Mouse (Mus musculus): ENCODE results near the gene Cluap1. TPM values are rescaled to one million over a fixed set of nuclear protein-coding genes. Genes with fewer than 3 reads are reported as not detected.
A peak's percentile ranks its signal among the peaks of the same experiment; 100 is the strongest.

Cluap1 gene
- 31.1 and 31.3 TPM in 2 replicates for polyA plus RNA-seq (2015; fragmentation: Nextera tagmentation; extraction: Ambion mirVana)

DNA sequence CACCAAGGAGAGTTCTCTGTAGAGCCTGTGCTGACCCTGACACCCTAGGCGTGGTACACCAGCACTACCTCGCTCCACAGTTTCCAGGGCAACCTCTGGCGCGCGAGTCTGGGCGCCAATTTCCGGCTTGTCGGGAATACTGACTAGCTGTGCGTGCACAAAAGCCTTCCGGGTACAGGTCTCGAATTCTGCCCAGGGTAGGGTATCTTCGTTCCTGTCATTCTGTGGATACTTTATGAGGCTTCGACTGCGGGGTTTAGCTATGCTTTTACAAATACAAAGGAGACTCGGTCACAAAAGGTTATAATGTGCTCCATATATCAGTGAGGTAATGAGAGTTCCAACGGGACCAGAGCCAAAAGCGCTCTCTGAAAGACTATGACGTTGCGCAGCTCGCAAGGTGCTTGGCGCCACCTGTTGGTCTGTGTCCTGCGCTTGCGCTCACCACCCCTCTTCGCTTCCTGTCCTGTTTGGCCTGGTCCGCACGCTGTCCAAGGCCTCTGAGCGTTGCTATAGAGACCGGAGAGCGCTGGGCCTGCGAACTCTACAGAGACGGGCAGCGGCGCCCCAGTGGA is at the start of gene Cluap1, which contains the start of gene 1700037C18Rik:
Gene Cluap1 (plus strand): TSS at position 265 of the 575 bp plus-strand sequence.
Gene 1700037C18Rik (minus strand): TSS at position 153 of the 575 bp plus-strand sequence.
- H3K27ac ChIP-seq, result peak within 1 kb of the TSS; percentile 44; the same call in 1 of the 2 replicates

DNA sequence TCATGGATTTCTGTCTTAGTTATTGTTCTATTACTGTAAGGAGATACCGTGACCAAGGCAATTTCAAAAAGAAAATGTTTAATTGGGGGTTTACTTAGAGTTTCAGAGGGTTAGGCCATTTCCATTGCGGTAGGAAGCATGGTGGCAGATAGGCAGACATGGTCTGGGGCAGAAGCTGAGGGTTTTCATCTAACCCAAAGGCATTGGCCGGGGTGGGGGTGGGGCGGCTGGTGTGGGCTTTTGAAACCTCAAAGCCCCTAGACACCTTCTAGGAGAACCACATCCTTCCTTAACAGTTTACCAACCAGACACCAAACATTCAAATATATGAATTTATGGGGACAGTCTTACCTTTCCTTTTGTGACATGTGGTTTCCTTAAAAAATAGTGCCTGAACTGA is 49.3 kb upstream of the Cluap1 start:
- 94% methylated on average over 4 of the region's 4 CpGs for WGBS
- H3K4me2 ChIP-seq (replicated peaks), result no peak overlapping the region
- no peaks in the 10 kb centered on the region for H3K27me3 ChIP-seq
- H3K27ac ChIP-seq, result no peak overlapping the region
- no peak for ATAC-seq (ENCODE audit: low FRiP score, low read depth)
- no peak overlapping the region for H3K9ac ChIP-seq
- no peaks in the 10 kb centered on the region for H3K4me1 ChIP-seq
- H3K9me3 ChIP-seq, result no peaks in the 10 kb centered on the region
- H3K4me3 ChIP-seq, result no peak overlapping the region
- H3K36me3 ChIP-seq, result peaks cover 32% of the 10 kb centered on the region

More for the DNA sequence above, at the start of gene Cluap1, which contains the start of gene 1700037C18Rik:
- peak within 1 kb of the TSS; percentile 78 for H3K4me2 ChIP-seq (replicated peaks)
- no peaks in the 10 kb centered on the region for H3K9me3 ChIP-seq
- 0% methylated on average over 33 of the region's 33 CpGs for WGBS
- H3K4me3 ChIP-seq, result peak within 1 kb of the TSS; percentile 71
- peak; percentile 96 for ATAC-seq (ENCODE audit: low FRiP score, low read depth)
- H3K27me3 ChIP-seq, result no peaks in the 10 kb centered on the region
- peak within 1 kb of the TSS; percentile 85 for H3K9ac ChIP-seq
- H3K36me3 ChIP-seq, result peaks cover 51% of the 10 kb centered on the region
- H3K4me1 ChIP-seq, result peaks cover 5% of the 10 kb centered on the region

DNA sequence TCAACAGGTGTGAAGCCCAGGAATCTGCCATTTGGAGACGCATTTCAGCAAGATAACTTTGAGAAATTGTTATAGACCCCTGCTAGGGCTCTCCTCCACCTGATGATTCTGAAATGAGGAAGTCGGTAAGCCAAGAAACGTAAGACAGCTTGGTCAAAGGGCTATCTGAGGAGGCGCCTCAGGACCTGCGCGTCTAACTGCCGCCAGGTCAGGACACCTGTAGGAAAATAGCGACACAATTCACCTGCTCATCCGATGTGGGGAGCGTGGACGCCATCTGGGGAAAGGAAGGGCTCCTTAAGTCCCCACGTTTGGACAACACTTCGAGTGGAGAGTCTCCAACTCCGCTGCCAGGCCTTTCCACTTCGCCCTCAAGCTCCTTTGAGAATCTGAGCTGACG is 36.8 kb upstream of the Cluap1 start:
- Histone ChIP-seq H3K36me3 (peaks cover 24% of the 10 kb centered on the region), H3K27ac (no peak overlapping the region), H3K9me3 (no peaks in the 10 kb centered on the region), H3K9ac (peak overlapping the region; percentile 74), H3K4me2 (replicated peaks) (peak overlapping the region; percentile 94), H3K27me3 (no peaks in the 10 kb centered on the region), H3K4me1 (peaks cover 14% of the 10 kb centered on the region), H3K4me3 (peak overlapping the region; percentile 58)
- WGBS, result under 1% methylated on average over 16 of the region's 16 CpGs
- no peak for ATAC-seq (ENCODE audit: low FRiP score, low read depth)

DNA sequence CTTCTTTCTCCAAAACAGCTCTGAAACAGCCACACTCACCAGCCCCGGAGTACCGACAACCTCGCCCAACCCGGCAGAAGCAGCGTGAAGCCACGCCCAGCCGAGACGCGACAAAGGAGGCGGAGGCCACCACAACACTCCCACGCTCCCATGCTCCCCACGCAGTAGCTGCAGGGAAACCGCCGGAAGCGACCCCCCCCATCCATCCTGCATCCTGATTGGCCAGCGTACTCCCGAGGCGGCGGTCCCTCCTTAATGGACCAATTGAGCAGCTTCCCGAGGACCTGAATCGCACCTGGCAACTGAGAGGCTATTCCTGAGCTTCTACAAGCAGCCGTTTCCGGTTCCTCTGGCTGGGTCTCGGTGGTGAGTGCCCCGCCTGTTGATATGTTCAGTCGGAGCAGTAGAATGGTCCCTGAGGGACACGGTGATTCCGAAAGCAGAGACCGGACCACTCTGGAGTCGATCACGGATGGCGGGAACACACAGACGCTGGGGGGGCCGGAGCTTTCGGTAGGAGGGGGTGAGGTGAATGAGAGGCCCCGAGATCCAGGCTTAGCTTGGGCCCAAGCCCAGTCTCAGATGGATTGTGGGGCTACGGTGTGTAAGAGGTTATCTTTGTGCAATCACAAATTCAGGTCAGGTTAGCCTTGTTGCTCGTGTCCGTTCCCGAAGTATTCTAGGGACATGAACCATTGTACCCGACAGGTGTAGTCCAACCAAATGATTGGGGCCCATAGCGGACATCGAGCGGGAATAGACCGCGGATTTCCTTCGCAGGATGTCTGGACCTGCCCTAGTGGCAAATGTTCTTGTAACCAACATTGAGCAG is 36.2 kb upstream of the Cluap1 start, which contains the start of gene Naa60:
Gene Naa60 (plus strand): TSS at position 160 of the 832 bp plus-strand sequence.
- H3K9me3 ChIP-seq, result no peaks in the 10 kb centered on the region
- 4% methylated on average over 47 of the region's 47 CpGs for WGBS
- H3K9ac ChIP-seq, result peak within 1 kb of the TSS; percentile 74
- peak; percentile 99 for ATAC-seq (ENCODE audit: low FRiP score, low read depth)
- H3K27me3 ChIP-seq, result no peaks in the 10 kb centered on the region
- H3K4me3 ChIP-seq, result peak within 1 kb of the TSS; percentile 58
- H3K4me1 ChIP-seq, result peaks cover 14% of the 10 kb centered on the region
- peaks cover 23% of the 10 kb centered on the region for H3K36me3 ChIP-seq
- peak within 1 kb of the TSS; percentile 67 for H3K27ac ChIP-seq
- peak within 1 kb of the TSS; percentile 94 for H3K4me2 ChIP-seq (replicated peaks)

DNA sequence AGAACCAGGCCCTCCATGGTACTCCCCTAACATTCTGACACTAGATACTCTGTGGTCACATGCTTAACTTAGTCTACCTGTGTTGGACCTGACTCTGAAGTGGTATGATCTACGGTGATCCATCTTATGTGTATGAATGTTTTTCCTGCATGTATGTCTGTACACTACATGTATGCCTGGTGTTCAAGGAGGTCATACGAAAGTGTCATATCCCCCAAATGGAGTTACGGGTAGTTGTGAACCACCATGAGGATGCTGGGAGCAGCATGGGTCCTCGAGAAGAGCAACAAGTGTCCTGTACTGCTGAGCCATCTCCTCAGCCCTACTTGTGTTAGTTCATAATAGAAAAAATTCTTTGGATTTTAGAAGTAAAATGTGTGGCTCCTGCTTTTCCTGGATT is 32.3 kb upstream of the Cluap1 start:
- WGBS, result 93% methylated on average over 4 of the region's 4 CpGs
- H3K4me1 ChIP-seq, result peaks cover 11% of the 10 kb centered on the region
- no peak overlapping the region for H3K9ac ChIP-seq

DNA sequence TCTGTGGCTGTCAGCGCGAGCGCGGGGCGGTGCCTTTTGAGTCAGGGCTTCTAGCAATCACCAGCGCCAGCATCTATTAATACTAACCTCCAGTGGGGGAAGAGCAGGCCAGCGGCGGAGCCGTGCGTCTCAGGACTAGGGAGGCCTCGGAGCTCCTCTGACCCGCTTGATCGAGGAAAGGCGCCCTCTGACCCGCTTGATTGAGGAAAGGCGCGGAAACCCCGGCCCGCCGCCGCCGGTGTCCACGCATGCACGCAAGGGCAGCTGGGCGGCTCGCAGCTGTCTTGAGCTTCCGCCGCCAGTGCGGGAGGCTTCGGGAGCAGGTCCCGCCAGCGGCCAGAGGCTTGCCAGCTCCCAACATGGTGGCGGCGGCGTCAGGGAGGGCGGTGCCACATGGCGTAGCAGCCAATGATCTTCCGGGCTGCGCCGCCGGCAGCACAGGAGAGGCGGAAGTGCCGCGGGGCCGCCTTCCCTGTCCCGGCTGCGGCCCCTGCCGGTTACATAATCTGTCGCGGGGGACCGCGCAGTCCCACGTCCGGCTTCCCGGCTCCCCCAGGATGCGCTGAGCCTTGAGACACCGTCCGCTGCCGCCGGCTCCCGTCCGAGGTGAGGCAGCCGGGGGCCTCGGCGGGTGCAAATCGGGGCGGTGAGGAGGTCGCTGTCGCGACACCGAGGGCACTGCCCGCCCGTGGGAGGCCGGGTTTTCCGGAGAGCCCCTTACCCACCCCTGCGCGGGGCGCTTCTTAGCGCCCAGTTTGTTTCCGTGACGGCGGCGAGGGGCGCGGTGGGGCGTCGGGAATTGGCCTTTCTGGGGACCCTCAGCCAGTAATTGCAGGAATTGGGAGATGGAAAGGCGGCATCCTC is 24.2 kb upstream of the Cluap1 start, which contains the start of the genes Zfp597 and Gm20695:
Gene Zfp597 (minus strand): TSS at position 361 of the 864 bp plus-strand sequence.
Gene Gm20695 (plus strand): TSS at position 448 of the 864 bp plus-strand sequence.
- Histone ChIP-seq H3K27ac (peak within 1 kb of the TSS; percentile 66; the same call in 1 of the 2 replicates), H3K4me3 (peak within 1 kb of the TSS; percentile 87), H3K27me3 (no peaks in the 10 kb centered on the region), H3K9ac (peak within 1 kb of the TSS; percentile 86), H3K4me1 (peaks cover 16% of the 10 kb centered on the region), H3K4me2 (replicated peaks) (peak within 1 kb of the TSS; percentile 78), H3K36me3 (peaks cover 11% of the 10 kb centered on the region), H3K9me3 (no peaks in the 10 kb centered on the region)
- WGBS, result 0% methylated on average over 88 of the region's 88 CpGs
- ATAC-seq (ENCODE audit: low FRiP score, low read depth), result peak; percentile 99

More for the DNA sequence above, 32.3 kb upstream of the Cluap1 start:
- H3K27ac ChIP-seq, result no peak overlapping the region
- no peaks in the 10 kb centered on the region for H3K27me3 ChIP-seq
- H3K4me2 ChIP-seq (replicated peaks), result no peak overlapping the region
- no peak for ATAC-seq (ENCODE audit: low FRiP score, low read depth)
- no peak overlapping the region for H3K4me3 ChIP-seq
- no peaks in the 10 kb centered on the region for H3K9me3 ChIP-seq
- H3K36me3 ChIP-seq, result peaks cover 22% of the 10 kb centered on the region

DNA sequence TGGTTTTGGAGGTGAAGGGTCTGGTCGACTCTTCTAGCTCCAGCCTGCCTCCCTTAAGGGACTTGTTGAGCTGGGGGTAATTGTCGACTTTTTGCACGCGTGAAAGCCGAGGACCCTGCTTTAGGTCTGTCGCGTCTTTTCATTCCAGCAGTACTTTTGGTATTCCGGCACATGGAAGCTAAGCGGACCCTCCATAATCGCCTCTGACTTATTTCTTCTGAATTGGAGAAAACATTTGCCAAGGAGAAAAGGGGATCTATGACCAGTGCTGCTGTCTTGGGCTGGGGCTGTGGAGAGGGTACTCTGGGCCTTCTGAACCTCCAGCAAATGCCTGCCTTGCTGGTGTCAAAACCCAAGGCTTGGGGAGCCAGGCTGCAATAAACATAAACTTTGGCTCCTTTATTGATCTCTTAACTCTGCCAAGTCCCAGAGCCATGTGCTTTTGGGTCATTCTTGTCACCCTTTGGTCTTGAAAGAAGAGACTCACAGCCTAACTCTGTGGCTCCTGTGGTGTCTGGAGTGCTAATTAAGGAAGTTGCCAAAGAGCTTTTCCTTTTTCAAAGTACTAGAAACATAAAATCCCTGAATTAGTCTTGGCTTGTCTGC is 23.4 kb upstream of the Cluap1 start:
- Histone ChIP-seq H3K4me3 (peak overlapping the region; percentile 87), H3K27me3 (no peaks in the 10 kb centered on the region), H3K9ac (peak overlapping the region; percentile 86), H3K27ac (peak overlapping the region; percentile 66; the same call in 1 of the 2 replicates), H3K36me3 (peaks cover 9% of the 10 kb centered on the region; the same call in 1 of the 2 replicates), H3K4me2 (replicated peaks) (peak overlapping the region; percentile 78), H3K9me3 (no peaks in the 10 kb centered on the region), H3K4me1 (peaks cover 16% of the 10 kb centered on the region)
- ATAC-seq (ENCODE audit: low FRiP score, low read depth), result no peak
- 2% methylated on average over 10 of the region's 10 CpGs for WGBS

DNA sequence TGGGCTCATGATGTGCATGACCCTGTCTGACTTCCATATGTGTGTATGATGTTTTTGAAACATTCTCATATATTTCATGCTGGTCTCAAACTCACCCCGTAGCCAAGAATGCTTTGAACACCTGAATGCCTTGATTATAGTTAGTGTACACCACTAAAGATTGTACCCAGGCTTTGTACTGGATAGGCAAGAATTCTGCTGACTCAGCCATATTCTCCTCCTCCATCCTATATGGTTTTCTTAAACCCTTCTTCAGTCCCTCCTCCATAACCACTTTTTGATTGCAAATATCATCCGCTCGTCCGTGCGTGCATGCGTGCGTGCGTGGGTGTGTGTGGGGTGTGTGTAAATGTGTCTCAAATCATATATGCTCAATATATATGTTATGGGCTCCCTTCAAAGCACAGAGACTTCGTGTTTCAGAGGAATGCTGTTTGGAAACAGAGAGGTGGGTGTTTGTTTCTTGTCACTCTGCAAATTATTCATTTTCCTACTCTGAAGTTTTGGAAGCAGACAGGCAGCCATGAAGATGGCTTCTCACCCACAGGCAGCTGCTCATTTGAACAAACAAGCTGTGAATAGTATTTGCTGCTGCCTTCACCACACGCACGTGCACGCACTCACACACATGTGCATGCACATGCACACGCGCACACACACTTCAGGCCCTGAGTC is 16.8 kb upstream of the Cluap1 start:
- H3K36me3 ChIP-seq, result peaks cover 26% of the 10 kb centered on the region
- H3K9me3 ChIP-seq, result no peaks in the 10 kb centered on the region
- no peak overlapping the region for H3K27ac ChIP-seq
- no peak overlapping the region for H3K9ac ChIP-seq
- ATAC-seq (ENCODE audit: low FRiP score, low read depth), result no peak
- WGBS, result 94% methylated on average over 14 of the region's 14 CpGs
- H3K4me3 ChIP-seq, result no peak overlapping the region
- H3K4me2 ChIP-seq (replicated peaks), result no peak overlapping the region
- H3K4me1 ChIP-seq, result no peaks in the 10 kb centered on the region
- no peaks in the 10 kb centered on the region for H3K27me3 ChIP-seq

DNA sequence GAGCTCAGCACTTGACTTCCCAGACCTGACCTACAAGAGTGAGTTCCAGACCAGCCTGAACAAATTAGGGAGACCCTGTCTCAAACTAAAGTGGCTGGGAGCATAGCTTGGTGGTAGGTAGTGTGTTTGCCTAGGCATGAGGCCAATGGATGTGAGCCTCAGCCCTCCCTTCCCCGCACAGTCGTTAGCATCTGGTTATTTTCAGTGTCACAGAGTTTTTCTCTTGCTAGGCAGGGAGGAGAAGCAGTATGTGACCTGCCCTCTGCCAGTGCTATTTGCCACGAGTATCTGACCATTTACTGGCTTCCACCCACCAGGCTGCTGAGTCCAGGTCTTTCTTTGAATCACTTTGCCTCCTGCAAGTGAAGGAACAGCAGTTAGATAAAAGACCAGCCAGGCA is 14.9 kb upstream of the Cluap1 start:
- Histone ChIP-seq H3K27ac (no peak overlapping the region), H3K4me1 (no peaks in the 10 kb centered on the region), H3K4me3 (no peak overlapping the region), H3K4me2 (replicated peaks) (no peak overlapping the region), H3K27me3 (no peaks in the 10 kb centered on the region), H3K36me3 (peaks cover 42% of the 10 kb centered on the region), H3K9me3 (no peaks in the 10 kb centered on the region), H3K9ac (no peak overlapping the region)
- no peak for ATAC-seq (ENCODE audit: low FRiP score, low read depth)
- 58% methylated on average over 3 of the region's 3 CpGs for WGBS

DNA sequence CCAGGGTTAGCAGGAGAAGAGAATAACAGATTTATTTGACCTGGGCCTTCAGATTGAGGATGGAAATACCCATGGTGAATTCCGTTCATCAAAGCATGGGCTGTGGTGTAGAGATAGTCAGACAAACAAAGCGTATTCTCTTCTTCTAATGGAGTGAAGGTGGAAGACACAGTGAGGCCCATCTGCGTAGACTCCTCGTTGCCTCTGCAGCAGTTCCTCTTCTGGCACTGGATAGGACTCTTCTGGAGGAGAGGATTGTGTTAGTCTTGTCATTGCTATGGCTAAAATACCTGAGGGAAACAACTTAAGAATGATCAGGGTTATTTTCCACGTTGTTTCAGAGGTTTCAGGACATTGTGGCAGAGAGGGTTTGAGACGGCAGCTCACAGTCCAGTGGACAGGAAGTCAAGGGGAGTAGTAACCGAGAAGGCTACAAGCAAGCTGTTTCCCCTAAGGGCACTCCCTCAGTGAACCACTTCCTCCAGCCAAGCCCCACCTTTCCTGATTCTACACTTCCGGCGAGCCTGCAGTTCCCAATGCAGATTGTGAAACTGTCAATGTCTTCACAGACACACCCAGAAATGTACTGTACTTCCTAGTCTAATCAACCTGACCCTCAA is 13.3 kb upstream of the Cluap1 start:
- Histone ChIP-seq H3K27me3 (no peaks in the 10 kb centered on the region), H3K36me3 (peaks cover 57% of the 10 kb centered on the region), H3K9me3 (no peaks in the 10 kb centered on the region), H3K4me3 (no peak overlapping the region), H3K4me2 (replicated peaks) (no peak overlapping the region), H3K27ac (no peak overlapping the region), H3K9ac (no peak overlapping the region), H3K4me1 (no peaks in the 10 kb centered on the region)
- 70% methylated on average over 9 of the region's 9 CpGs for WGBS
- ATAC-seq (ENCODE audit: low FRiP score, low read depth), result no peak
